Mouse (Mus musculus): ENCODE results near the gene Pptc7. TPM values are rescaled to one million over a fixed set of nuclear protein-coding genes. Genes with fewer than 3 reads are reported as not detected.
"Not testable (repeated sequence)": the region's sequence is repeated elsewhere in the genome, so short reads cannot be mapped to it uniquely, and the experiment has no call there.

The Pptc7 gene
- total RNA-seq, 2 experiments from 2014 or later: 39.6 to 74.8 TPM

DNA sequence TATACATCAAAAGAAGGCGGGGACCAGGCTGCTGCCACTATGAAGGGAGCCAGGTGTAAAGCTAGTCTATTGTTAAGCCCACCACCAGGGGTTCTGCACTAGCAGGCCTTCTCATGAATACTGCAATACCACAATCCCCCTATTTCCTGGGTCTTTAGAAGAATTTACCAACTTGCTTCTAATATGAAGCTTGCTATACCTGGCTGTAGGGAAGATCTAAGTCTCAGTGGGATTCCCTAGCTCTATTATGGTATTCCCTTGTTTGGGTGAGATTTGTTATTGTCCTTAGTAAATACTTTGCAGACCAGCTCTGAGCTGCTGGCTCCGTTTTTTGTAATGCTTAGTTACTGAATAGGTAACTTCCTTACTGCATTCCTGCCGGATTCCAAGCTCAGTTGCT, 34.8 kb downstream of the Pptc7 start:
- DNase-seq; intact Hi-C loops (cut with DNase I; ENCODE audit: low total_unique reads): not testable (repeated sequence)

DNA sequence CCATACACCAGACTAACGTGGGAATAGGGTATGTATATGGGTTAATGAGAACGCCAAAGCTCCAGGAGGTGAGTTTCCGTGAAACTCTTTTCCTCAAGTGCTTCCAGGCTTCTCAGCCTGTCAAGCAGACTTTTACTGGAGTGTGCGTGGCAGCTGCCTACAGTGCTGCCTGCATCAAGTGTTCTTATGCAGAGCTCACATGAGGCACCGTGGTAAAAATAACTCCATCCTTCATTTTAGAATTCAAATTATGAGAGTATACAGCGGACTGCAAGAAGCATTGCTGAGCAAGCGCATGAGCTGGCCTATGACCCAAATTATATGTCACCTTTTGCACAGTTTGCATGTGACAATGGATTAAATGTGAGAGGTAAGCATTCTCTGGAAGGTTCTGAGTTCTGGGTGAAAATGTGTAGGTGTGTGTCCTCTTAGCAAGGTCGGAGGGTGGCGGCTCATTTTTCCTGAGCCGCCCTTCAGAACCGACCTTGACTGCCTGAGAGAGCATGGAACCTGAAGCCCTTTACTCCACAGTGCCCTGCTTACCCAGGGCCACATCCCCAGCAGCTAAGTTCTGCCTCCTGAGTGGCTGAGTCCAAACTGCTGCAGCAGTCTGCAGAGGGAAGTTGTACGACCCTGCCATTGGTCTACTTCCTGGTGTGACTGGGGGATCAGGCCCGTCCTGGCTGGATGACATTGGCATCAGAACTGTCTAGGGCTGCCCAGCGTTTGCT, 35.5 kb downstream of the Pptc7 start:
- peak; percentile 55 for DNase-seq
- intact Hi-C loops (cut with DNase I; ENCODE audit: low total_unique reads): no loop called here

DNA sequence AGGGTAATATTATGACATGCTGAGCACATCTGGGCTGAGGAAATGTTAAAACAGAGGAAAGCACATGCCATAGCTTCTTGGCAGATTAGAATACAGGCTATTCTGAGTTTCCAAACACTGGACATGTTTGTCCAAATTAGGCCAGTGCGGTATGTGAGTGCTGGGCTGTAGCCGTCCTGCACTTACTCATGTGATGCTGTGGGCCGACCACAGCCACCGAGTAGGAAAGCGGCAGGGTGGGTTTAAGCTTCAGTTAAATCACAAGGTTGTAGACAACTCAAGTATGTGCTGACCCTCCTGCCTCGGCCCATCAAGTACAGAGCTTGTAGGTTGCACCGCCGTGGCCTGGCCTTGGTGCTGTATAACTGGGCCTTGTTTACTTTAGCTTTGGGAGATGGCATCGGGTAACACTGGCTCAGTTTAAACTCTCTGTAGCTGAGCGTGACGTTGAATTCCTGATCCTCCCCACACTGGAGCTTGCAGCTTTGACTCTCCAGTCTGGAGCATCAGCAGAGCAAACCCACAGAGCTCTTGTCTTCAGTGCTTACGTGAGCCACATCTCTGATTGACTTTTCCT, 36.1 kb downstream of the Pptc7 start:
- DNase-seq: no peak
- intact Hi-C loops (cut with DNase I; ENCODE audit: low total_unique reads): no loop called here

DNA sequence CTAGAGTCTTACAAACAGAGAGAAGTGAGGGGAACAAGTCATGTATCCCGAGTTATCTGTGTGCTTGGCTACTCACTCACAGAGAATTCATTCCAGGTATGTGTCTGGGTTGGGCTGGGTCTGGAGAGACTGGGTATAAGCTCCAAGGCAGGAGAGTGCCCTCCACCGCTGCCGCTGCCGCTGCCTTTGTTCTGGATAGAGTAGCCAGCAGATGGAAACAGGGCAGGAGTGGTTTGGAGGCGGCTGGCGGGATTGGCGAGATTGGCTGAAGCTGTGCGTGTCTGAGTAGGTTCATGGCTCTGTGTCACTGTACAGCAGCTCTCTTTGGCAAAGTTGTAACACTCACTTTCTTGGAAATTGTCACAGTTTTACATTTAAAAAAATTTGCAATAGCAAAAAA, 39.4 kb downstream of the Pptc7 start:
- intact Hi-C loops (cut with DNase I; ENCODE audit: low total_unique reads): no loop called here
- no peak for DNase-seq

DNA sequence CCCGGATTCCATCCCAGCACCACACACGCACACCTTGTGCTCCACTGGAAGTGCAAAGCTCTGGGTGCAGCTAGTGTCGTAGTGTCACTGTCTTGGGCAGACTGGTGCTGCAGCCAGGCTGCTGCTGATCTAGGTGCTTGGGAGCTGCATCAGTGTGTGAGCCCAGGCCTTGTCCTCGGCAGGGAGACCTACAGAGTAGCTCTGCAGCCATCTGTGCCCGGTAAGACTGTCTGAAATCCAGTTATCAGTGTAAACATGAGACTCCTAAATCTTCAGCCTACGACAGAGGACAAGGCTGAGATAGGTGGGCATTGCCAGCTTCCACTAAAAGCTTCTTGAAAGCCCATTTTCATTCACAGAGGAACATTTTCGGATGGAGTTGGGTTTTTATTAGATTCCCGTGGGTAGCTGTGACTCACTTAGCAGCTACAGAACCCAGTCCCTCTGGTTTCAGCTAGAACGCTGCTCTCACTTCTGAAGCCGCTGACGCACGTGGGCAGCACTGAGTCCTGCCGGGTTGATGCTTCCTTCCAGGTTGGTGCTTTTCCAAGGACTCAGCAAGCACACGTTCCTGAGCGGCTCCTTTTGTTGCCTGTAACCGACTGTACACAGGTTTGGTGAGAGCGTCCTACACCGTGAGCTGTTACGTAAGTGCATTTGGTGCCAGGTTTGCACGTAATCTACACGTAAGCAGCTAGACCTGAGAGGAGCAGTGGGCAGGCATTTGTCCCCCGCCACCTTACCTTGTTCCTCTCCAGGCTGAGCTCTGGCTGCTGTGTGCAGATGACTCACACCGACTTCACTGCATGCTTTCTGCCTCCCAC, 40.7 kb downstream of the Pptc7 start:
- intact Hi-C loops (cut with DNase I; ENCODE audit: low total_unique reads): no loop called here
- DNase-seq: no peak

DNA sequence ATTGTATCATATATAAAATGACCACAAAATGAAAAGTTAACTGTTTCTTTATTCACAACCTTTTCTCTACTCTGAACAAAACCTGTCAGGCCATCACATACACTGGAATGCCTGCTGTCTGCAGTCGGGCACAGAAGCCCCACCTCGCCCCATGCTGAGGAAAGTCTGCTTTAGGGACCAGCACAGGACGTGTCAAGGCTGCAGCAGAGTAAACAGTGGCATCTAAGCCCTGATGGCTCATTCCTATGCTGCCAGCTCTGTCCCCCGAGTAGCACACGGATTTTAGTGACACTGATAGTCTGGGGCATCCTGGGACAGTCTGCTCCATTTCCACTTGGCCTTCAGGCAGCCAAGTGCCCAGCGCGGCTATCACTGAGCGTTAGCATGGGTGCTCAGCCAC, 41.3 kb downstream of the Pptc7 start:
- DNase-seq: no peak
- intact Hi-C loops (cut with DNase I; ENCODE audit: low total_unique reads): no loop called here

DNA sequence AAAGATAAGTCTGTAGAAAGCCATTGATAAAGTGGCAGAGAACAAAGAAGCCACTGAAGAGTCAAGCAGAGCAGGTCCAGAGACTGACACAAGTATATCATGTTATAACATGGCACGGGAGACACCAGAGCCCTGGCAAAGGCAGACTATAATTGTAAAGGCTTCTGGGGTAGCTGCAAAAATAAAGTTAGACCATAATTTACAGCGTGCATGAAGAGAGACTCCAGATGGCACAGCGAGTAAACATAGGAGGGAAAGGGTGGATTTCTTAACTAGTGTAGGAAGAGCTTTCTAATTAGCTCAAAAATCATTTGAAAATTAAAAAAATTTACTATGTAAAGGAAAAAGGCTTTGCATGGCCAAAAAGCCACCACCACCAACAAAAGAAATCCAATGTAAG, 43.1 kb downstream of the Pptc7 start:
- DNase-seq: no peak
- intact Hi-C loops (cut with DNase I; ENCODE audit: low total_unique reads): no loop called here

DNA sequence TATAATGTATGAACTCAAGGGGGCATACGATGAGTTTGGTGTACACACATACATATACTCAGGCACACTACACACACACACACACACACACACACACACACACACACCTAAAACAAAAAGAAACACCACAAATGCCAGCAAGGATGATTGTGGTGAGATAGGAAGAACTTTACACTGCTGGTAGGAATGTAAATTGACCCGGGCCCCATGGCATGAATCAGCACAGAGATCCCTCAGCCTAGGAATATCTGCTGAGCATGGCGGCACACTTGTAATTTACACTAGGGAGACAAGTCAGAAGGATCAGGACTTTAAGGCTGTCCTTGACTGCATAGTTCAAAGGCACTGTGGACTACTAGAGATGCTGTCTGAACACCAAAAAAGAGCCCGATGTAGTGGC, 46.1 kb downstream of the Pptc7 start:
- intact Hi-C loops (cut with DNase I; ENCODE audit: low total_unique reads): no loop called here
- no peak for DNase-seq

DNA sequence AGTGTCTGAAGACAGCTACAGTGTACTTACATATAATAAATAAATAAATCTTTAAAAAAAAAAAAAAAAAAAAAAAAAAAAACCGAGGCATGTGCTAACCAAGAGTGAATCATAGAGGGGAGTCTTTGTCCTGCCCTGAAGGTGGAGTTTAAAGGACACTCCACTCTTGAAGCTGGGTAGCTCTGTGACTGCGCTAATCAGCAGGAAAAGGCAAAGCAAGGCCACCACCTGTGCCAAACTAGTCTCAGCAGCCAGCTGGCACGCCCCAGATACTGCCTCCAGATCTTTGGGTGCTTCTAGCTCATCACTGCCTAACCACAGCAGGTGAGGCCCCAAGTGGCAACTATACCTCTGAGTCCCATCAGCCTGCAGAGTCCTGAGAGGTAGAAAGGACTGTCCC, 50.5 kb downstream of the Pptc7 start:
- intact Hi-C loops (cut with DNase I; ENCODE audit: low total_unique reads): no loop called here
- DNase-seq: no peak

DNA sequence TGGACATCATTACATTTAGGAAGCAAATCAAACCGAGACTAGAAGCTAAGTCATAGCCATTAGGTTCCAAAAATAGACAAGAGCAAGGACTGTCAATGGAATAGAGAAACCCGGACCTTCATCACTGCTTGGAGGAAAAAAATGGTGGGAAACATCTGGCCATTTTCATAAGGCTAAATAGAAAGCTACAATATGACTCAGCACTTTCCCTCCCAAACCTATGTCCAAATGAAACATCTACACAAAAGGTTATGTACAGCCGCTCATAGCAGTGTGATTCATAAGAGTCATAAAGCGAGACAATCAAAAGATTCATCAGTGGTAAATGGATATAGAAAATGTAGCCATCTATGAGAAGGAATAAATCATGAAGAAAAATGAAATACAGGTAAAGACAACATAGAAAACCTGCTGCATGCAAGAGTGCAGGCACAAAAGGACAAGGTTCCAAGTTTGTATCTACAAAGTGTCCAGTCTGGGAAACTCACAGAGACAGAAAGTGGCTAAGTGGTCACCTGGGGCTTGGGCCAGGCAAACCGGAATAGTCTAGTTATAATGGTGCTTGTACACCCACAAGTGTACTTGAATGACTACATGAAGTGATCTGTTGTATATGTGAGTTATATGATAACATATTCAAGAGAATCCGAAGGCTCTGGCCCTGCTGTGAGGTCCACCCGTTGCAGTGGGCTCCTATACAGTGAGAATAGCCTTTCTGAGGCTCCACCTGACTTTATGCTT, 52.6 kb downstream of the Pptc7 start:
- no peak for DNase-seq
- intact Hi-C loops (cut with DNase I; ENCODE audit: low total_unique reads): no loop called here

DNA sequence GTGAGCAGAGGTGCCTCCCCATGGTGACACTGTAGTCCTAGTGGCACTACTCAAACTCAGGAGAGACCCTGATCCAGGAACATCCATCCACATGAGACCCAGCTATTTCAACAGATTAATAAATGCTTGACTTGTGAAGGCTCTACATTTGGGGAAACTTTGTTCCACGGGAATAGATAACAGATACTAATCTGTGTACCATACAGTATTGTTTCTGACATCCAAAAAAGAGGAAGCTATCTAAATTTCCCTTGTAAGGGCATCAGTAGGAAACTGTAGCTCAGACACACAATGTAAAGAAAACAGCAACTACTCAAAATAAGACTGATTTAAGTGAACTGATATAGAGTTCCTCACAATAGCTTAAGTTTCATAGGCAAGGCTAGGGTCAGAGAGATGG, 58.7 kb downstream of the Pptc7 start:
- intact Hi-C loops (cut with DNase I; ENCODE audit: low total_unique reads): loop anchor here (10.0 kb wide), 1 partner anchor 208 kb away; no protein-coding TSS in a partner anchor
- no peak for DNase-seq

DNA sequence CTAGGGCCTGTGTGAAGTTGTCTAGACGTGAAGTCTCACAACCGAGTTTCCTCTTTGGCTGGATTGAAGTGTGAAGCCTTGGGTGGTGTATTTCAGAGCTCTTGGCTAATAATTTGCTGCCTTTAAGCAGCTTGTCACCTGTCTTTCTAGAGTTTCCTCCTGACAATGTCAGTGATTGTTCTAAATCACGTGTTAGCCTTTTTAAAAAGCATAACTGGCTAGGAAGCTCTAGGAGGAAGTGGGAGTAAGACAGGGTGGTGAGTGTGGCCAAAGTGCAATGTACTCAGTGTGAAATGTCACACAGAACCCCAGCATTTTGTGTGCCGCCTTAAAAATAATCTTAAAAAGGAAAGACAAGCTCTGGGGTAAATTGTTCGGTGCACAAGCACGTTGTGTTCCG, 59.6 kb downstream of the Pptc7 start:
- no peak for DNase-seq
- intact Hi-C loops (cut with DNase I; ENCODE audit: low total_unique reads): loop anchor here (10.0 kb wide), 1 partner anchor 209 kb away; no protein-coding TSS in a partner anchor

DNA sequence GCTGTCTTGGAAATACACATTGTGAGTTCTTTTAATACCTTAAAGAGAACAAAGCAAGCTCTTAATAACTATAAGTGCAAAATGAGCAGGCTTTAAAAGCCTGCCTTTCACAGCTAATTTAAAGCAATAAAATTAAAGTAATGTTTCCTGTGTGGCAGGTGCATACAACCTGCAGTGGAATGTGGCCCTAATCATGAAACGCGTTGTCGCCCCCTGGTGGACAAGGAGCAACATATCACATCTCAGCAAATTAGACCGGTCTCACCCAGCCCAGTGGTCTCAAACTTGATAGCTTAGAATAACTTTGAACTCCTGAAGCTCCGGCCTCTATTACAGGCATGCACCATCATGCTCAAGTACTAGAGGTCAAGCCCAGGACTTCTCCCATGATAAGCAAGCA, 60.1 kb downstream of the Pptc7 start:
- DNase-seq: peak; percentile 66

DNA sequence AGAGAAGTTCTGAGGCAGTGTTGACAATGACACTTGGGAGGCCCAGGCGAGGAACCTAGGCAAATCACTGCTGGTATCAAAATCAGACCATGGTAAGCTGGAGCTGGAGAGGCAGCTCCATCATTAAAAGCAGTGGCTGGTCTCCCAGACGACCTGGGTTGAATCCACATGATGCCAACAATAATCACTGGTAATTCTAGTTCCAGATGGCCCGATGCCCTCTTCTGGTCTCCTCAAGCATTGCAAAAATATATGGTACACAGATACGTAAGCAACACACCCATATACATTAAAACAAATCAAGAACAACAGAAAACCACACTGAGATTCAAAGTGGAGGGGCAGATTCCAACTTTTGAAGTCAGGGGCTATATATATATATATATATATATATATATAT, 61.6 kb downstream of the Pptc7 start:
- DNase-seq: no peak
- intact Hi-C loops (cut with DNase I; ENCODE audit: low total_unique reads): loop anchor here (10.0 kb wide), 1 partner anchor 211 kb away; no protein-coding TSS in a partner anchor

More for the DNA sequence above, 60.1 kb downstream of the Pptc7 start:
- intact Hi-C loops (cut with DNase I; ENCODE audit: low total_unique reads): loop anchor here (10.0 kb wide), 1 partner anchor 209 kb away; no protein-coding TSS in a partner anchor

DNA sequence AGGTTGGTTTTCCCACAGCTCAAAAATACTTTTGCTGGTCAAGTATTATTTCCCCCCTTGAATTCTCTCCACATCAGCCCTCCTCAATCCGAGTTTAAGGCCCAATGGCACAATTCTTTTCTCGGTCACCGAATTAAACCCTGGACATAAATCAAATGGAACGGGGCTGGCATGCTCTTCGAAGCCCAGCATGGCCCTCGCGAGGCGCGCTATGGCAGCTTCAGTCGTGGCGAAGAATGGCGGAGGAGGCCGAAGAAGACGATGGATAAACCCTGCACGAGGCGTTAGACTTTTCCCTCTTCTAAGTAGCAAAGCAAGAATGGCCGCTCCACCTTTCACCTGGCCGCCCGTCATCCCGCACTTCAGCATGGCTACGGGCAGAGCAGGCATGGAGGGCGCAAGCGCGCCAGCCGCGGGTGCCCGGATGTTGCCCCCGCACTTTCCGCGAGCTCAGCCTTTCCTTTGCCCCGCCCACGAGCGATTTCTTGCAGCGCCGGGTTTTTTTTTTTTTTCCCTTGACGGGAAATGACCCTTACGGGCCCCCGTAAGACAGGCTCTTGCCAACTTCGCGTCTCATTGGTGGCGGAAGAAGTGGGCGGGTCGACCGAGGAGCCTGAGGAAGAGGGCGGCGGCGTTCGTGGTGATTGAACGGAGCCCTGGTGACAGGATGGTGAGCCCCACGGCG, 69.8 kb downstream of the Pptc7 start, which contains the start of the genes Rad9b and Vps29:
Gene Rad9b, minus strand, starts transcription at position 427 of the 685 bp plus-strand sequence.
Gene Vps29, plus strand, starts transcription at position 563 of the 685 bp plus-strand sequence.
- DNase-seq: peak; percentile 99
- intact Hi-C loops (cut with DNase I; ENCODE audit: low total_unique reads): no loop called here

DNA sequence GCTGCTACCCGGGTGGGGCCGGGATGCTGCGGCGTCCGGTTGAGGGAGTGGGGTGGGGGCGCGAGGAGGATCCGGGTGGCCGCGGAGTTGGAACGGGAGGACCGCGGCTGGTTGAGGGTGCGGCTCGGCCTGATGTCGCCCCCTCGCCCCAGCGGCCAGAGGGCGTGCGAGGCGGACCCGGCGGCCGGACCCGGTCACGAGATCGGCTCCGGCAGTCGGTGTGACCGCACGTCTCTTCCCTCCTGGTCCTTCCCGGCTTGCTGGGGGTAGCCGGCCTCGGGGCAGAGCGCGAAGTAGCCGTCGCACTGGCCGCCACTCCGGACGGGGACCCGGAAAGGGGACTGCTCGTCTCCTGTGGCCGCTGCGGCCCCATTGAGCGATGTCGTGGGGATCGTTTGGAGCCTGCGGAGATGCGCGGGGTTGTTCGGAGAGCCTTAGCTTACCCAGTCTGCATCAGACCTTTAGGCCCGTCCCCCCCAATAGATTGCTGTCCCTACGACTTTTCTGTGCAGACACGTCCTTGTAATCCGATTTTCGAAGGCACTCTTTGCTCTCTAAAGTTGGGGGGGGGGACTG, 70.4 kb downstream of the Pptc7 start:
- intact Hi-C loops (cut with DNase I; ENCODE audit: low total_unique reads): no loop called here

DNA sequence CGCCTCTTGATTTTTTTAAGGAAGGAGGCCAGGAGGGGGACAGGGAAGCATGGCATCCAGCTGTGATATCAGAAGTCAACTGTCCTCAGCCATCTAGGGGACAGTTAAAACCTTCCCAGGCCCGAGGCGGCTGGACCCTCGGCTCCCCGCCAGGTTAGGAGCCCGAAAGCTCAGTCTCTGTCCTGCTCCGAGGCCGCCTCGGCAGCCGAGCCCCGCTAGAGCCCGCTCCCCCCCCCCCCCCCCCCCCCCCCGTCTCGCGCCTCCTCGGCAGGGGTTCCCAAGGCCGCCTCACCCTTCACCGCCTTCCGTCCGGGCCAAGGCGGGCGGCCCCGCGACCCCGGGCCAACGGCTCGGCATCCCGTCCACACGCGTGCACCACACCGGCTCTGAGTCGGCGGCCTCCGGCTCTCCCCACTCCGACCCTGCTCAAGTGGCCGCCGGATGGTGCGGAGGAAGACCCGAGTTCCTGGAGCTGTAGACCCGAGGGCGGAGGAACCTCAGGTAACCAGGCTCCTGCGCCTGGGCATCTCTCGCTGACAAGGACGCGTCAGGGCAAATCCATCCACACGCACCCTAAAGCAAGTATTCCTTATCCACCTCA, 87.5 kb downstream of the Pptc7 start, which contains the start of gene Gpn3:
Gene Gpn3, plus strand, starts transcription at position 286 of the 601 bp plus-strand sequence.
- intact Hi-C loops (cut with DNase I; ENCODE audit: low total_unique reads): no loop called here
- peak; percentile 47 for DNase-seq

More for the DNA sequence above, 70.4 kb downstream of the Pptc7 start:
- no peak for DNase-seq

DNA sequence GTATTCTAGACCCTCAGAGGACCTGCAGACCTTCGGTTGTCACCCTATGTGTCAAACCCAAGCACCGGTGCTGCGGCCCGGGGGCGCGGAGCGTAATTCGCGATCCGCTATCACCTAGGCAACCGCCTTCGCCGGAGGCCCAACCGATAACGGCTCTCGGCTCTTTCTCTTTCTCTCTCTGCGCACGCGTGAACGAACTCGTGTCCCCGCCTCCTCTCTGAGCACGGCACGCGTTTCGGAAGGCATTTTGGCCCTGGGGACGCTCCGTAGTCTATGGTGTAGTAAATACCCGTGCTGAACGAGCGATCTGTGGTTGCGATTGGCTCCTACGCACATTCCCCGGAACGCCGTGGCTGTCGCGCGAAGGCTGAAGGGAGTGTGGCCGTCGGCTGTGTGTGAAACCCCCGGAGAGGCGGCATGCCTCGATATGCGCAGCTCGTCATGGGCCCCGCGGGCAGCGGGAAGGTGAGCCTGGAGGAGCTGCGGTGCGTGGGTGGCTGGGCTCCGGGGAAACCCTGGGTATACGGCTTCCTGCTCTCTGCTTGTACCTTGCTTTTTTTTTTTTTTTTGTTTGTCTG, 88.1 kb downstream of the Pptc7 start, which contains the start of gene Fam216a:
Gene Fam216a, minus strand, starts transcription at position 173 of the 578 bp plus-strand sequence.
- peak; percentile 99 for DNase-seq
- intact Hi-C loops (cut with DNase I; ENCODE audit: low total_unique reads): no loop called here

Measured in gastrocnemius, postnatal 14 days (tissue).